Mouse (Mus musculus): ENCODE measurements around the gene Zfp518a.

The Zfp518a gene

GRCm38 (mm10) chr19:40894519-40895392 is at the start of gene Zfp518a:
TSS of gene Zfp518a (plus strand) at chr19:40894705.
- peak; percentile 74 to 83 for DNase-seq

GRCm38 (mm10) chr19:40844731-40845130 is 49.8 kb upstream of the Zfp518a start:
- DNase-seq, result no peak

DNA sequence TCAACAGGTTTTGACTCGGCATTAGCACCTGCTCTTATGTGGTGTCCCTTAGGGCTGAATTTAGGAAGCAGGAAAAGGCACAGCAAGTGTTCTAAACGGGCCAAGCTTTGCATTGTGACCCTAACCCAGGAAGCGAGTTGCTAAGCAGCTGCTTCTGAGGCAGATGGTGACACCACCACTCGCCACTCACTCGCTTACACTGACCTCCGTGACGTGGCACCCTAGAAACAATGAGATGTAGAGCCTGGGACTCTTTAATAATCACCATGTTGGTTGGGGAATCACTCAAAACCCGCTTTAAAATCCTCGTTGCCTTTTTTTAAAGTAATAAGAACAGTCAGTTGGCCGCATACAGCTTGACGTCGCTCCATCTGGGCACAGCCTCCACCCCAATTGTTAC is 45.1 kb upstream of the Zfp518a start:
- DNase-seq, result no peak

- DNase-seq, result no peak
These were observed 35.0 kb upstream of the Zfp518a start for GRCm38 (mm10) chr19:40859555-40859954.

DNA sequence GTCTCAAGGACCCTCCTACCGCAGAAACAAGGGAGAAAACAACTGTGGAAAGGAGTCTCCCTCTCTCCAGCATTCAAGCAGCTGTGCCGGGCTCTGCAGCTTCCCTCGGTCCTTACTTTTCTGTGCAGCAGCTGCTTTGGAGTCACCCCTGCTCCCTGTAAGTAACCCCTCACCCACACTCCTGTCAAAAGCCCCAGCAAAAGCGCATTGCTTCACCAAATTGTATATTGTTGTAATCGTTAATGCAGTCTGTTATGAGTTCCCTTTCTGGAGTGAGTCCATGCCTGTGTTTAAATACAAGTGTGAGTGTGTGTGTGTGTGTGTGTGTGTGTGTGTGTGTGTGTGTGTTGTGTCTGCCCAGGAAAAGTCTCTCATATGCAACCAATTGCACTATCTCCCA is 26.2 kb upstream of the Zfp518a start:
- no peak for DNase-seq

DNA sequence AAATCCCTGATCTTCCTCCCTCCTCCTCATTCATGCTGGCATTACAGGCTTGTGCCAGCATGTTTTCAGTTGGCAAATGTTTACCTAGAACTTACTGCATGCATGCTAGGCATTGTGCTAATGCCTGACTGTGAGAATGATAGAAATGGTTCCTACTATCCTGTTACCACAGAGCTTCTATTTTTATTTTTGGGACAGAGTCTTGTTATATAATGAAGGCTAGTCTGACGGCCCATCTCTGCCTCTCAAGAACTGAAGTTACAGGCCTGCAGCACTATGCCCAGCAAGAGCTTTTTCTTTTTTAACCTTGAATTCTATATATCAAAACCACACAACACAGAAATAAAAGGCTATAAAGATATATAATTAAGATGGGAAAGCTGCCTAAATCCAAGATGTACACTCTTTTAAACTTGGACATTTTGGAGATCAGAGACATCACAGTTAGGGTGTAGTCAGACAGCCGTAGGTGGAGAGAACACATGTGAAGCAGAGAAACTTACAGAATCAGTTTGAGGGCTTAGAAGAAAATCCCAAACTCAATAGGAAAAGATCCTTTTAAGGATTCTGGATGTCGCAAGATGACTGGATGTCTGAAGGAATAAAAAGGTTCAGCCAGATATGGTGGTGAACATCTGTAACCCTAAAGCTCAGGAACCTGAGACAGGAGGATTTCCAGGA is 24.9 kb upstream of the Zfp518a start:
- no peak for DNase-seq

DNA sequence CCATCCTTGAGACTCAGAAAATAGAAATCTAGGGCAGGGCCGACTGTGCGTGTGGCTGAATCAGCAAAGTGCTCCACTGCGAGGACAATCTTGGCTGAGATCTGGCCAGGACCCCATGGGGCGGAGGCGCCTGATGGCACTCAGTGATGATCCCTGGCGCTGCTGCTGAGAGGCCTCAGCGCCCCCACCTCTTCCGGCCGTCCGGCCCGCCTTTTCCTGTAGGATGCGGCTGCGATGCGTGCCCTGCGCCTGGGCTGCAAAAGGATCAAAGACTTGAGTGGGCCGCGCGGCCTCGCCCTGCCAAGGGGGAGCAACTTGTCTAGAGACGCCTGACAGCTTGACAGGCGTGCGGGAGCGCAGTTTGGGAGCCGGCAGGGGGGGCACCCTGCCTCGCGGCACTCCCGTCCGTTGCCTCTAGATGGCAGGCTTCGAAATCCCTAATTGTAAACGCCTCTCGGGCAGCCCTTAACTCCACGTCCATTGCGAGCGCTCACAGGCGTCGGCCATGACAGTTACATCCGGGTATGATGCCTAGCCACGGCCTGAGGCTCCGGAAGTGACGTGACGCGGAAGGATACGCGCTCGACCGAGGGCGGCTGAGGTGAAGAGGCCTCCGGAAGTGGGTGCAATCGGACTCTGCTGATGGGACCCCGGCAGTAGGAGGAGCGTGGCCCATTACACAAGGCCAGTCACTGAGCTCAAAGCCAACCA is 21.4 kb upstream of the Zfp518a start:
- peak; percentile 78 to 79 for DNase-seq

- DNase-seq, result no peak
These were observed 12.8 kb upstream of the Zfp518a start for GRCm38 (mm10) chr19:40881700-40882099.

GRCm38 (mm10) chr19:40888887-40889286 is 5.6 kb upstream of the Zfp518a start:
- no peak for DNase-seq

GRCm38 (mm10) chr19:40894071-40894506 is 416 bp upstream of the Zfp518a start:
- no peak for DNase-seq

DNA sequence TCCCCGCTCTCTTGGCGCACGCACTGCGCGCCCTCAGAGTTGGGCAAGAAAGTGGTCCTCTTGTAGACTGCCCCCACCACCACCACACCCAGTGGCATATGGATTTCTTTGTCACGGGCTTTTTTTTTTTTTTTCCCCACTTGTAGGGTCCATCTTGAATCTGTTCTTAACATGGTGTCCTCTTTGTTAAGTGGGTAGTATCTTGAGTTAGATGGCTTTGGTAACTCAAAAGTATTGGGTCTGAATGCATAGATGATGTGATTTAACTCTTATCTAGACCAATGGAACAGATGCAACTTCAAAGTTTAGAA is 843 bp downstream of the Zfp518a start:
- no peak for DNase-seq

- DNase-seq, result no peak
These were observed 37.3 kb downstream of the Zfp518a start for GRCm38 (mm10) chr19:40931581-40932369.

DNA sequence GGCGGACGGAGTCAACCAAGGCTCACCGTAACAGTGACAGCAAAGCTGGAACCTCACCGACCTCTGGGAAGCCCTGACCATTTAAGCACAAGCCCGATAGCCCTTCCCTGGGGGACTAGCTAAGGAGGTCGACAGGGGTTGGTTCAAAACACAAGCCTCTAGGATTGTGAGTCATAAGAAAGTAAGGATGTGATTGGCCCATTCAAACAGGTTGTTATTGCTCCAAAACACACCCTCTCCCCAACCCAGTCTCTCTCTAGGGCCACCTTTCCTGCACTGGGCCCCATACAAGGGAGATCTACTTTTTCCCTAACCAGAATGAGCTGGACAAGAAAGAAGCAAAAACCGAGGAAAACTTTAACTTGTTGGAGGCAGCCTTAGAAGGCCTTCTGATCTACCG is 40.9 kb downstream of the Zfp518a start:
- no peak for DNase-seq

DNA sequence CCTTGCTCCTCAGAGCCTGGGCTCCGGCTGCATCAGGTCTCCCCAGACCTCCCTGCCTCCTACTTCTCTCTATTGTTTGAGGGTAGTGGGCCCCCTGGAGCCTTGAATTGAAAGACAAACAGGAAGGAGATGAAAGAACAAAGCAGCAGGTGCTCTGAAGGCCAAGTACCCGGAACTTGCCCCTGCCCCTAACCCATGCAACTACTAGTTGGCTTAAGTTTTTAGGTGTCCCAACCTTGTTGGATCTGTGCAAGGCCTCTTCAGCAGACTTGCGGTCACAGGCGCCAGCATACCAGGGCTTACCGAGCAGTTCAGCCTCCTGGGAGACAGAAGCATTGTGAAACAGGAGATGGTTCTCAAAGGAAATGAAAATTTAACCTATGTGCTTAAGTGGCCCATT is 41.5 kb downstream of the Zfp518a start:
- DNase-seq, result no peak

GRCm38 (mm10) chr19:40943552-40943951 is 49.0 kb downstream of the Zfp518a start:
- DNase-seq, result no peak

DNA sequence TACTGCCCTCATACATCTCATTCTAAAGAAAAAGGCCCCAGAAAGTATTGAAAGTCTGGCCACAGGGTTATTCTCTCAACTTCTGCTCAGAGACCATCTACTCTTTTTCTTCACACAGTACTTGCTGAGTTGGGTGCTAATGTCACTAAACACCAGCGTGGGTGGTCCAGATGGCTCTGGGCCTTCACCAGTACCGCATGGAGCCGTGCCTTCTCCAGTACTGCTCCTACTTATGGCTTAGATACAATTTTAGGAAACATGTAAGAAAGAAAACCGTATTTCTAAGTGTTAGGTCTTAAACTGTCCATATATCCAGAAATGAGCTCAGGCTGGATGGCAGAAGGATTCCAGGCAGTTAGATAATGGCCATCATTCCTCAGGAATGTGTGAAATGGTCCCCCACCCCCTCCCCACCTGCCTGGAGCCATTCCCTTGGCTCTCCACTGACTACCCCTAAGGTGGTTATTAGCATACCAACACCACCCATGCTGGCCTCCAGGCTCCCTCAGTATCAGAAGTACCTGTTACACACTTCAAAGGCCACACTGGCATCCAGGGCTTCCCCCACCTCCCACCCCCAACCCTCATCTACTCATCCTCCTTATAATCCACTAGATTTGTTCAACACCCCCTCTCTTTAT is 52.6 kb downstream of the Zfp518a start:
- DNase-seq, result no peak

DNA sequence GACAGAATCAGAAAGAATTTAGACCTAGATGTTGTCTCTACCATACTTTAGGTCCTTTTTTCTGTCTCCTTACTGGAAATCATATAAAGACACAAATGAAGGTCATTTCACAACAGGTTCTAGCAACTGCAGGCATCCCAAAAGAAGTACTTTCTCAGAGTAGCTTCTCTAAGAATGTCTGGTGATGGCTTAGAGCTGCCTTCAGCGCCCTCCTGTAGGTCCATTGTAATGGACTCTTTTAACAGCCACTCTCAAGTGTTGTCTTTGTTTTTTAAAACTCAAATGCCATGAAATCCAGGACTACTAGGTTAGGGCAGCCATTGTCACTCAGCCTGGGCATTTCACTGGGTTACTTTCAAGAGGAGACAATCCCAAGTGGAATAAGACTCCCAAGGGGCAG is 64.5 kb downstream of the Zfp518a start:
- no peak for DNase-seq

DNA sequence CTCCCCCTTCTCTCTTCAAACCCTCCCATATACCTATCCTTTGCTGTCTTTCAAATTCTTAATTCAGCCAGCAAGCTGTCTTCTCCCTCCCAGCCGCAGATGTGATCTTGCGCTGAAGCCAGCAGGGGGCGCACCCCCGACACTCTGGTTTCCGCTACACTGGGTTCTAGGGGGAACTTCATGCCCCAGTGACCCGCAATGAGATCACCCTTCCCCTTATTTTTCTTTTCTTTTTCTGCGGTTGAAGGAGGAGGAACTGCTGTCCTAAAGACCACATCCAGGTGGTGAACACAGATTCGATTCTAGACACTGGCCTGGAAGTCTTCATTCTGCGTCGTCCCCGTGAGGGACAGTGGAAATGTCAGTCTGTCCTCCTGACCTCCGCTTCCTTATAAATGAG is 68.5 kb downstream of the Zfp518a start:
- DNase-seq, result peak; percentile 13 to 28

DNA sequence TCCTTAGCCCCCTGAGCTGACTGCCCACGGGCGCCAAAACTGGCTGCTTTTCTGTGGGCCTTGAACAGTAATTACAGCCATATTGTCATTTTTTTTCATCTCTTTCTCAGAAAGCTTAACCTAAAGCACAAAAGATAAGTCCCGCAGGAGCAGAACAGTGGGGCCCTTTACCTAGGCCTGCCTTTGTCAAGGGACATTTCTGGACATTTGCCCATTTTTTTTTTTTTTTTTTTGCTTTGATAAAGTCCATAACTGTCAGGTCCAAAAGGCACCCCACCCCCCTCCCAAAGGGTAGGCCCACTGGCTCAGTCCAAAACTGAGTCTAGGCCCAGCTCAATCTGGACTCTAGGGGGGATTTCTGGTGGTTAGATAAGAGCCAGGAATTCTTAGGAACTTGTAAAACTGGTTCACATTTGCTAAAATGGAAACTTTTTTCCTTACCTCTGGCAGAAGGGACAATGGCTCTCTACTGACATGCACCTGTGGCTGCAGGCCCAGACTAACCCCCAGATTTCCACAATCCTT is 69.9 kb downstream of the Zfp518a start:
- no peak for DNase-seq

- no peak for DNase-seq
These were observed 70.7 kb downstream of the Zfp518a start for GRCm38 (mm10) chr19:40964936-40965850.
